Mouse (Mus musculus) heart, postnatal 0 days (tissue): ENCODE data around the gene Frat1. TPM values are rescaled to one million over a fixed set of nuclear protein-coding genes. Genes with fewer than 3 reads are reported as not detected.

ENCODE experiments used
- ATAC-seq: fragments of 200-750 bp; cut with Nextera tagmentation; 2 replicates; pipeline ENCODE4 v1.8.0; 2017; ENCODE audit warnings: low read depth, moderate number of reproducible peaks, moderate library complexity; ENCODE audit not compliant: insufficient read depth
- DNase-seq: peaks from one replicate; pipeline ENCODE4 v3.0.0-alpha.2; 2016; ENCODE audit warnings: low spot score
- H3K27ac ChIP-seq: fragments of 300-500 bp; sonication (generic); 2 replicates; pipeline ENCODE4 v1.5.1; 2014; ENCODE audit warnings: low read depth, mild to moderate bottlenecking
- H3K27me3 ChIP-seq: fragments of 300-500 bp; sonication (generic); 2 replicates; pipeline ENCODE4 v1.6.1; 2014; ENCODE audit warnings: low read length, mixed read lengths; ENCODE audit not compliant: control insufficient read depth, insufficient read depth
- H3K36me3 ChIP-seq: fragments of 300-500 bp; sonication (generic); replicated peaks from 2 replicates; pipeline ENCODE4 v1.6.1; 2014; ENCODE audit warnings: low read length, mixed read lengths; ENCODE audit not compliant: control insufficient read depth, insufficient read depth
- H3K4me1 ChIP-seq: fragments of 300-500 bp; sonication (generic); 2 replicates; pipeline ENCODE4 v1.6.1; 2014; ENCODE audit warnings: antibody characterized with exemption; ENCODE audit not compliant: control insufficient read depth, insufficient read depth
- H3K4me2 ChIP-seq: fragments of 300-500 bp; sonication (generic); 2 replicates; pipeline ENCODE4 v1.6.1; 2014; ENCODE audit warnings: low read depth, mild to moderate bottlenecking, low read length, moderate library complexity
- H3K4me3 ChIP-seq: fragments of 300-500 bp; sonication (generic); 2 replicates; pipeline ENCODE4 v1.5.1; 2014; ENCODE audit warnings: low read depth, low read length
- H3K9ac ChIP-seq: fragments of 300-500 bp; sonication (generic); replicated peaks from 2 replicates; pipeline ENCODE4 v1.6.1; 2014; ENCODE audit warnings: low read depth, low read length, mixed read lengths
- H3K9me3 ChIP-seq: fragments of 300-500 bp; sonication (generic); replicated peaks from 2 replicates; pipeline ENCODE4 v1.6.1; 2016; ENCODE audit warnings: low read length; ENCODE audit not compliant: control insufficient read depth
- CTCF ChIP-seq: IDR thresholded peaks from 2 replicates; pipeline ENCODE4 v1.5.1; 2016; ENCODE audit warnings: antibody characterized with exemption, control low read depth, low read depth
- EP300 ChIP-seq: IDR thresholded peaks from 2 replicates; pipeline ENCODE4 v1.6.1; 2016; ENCODE audit warnings: antibody characterized with exemption, low read depth
- WGBS: fragments of 180-500 bp; shearing (Covaris S2); extraction: QIAGEN DNeasy Blood & Tissue Kit; methylation state at CpG from one replicate; pipeline ENCODE4 v1.1.7; 2014; 5-methylcytosine and 5-hydroxymethylcytosine counted together
- polyA plus RNA-seq: library from polyadenylated mRNA; unstranded; fragments of >200 nt; fragmentation: Nextera tagmentation; extraction: Ambion mirVana; gene quantifications from 2 replicates; pipeline ENCODE4 v1.2.1, GENCODE M21; 2015
- total RNA-seq: library from RNA; depleted of rRNA; stranded (reverse); fragments of >200 nt; gene quantifications from 2 replicates; pipeline ENCODE4 v1.2.3, GENCODE M21; 2014; ENCODE audit warnings: low replicate concordance

Frat1 gene
- total and polyA plus RNA-seq, 2 experiments from 2014 or later = 2.1 to 3.4 TPM

- DNase-seq (no peak), ATAC-seq (no peak)
- Histone ChIP-seq H3K36me3 (no peaks in the 10 kb centered on the region), H3K4me1 (no peaks in the 10 kb centered on the region), H3K4me3 (no peak overlapping the region), H3K27me3 (no peaks in the 10 kb centered on the region), H3K9me3 (no peaks in the 10 kb centered on the region), H3K4me2 (no peak overlapping the region), H3K9ac (no peak overlapping the region), H3K27ac (no peak overlapping the region)
- WGBS = 34% methylated on average over 10 of the region's 10 CpGs
- TF ChIP-seq EP300 (no peak), CTCF (no peak)
Measured at GRCm38 (mm10) chr19:41817325-41817724, 12.4 kb upstream of the Frat1 start.

- H3K4me2 ChIP-seq = no peak overlapping the region
- H3K27me3 ChIP-seq = no peaks in the 10 kb centered on the region
- H3K4me1 ChIP-seq = no peaks in the 10 kb centered on the region
- H3K9ac ChIP-seq = no peak overlapping the region
- DNase-seq (no peak), ATAC-seq (no peak)
- no peak overlapping the region for H3K27ac ChIP-seq
- 84% methylated on average over 4 of the region's 4 CpGs for WGBS
- H3K4me3 ChIP-seq = no peak overlapping the region
- H3K9me3 ChIP-seq = no peaks in the 10 kb centered on the region
- H3K36me3 ChIP-seq = no peaks in the 10 kb centered on the region
- no peak for TF ChIP-seq CTCF
- TF ChIP-seq EP300 = no peak
Measured at GRCm38 (mm10) chr19:41818749-41819148, 11.0 kb upstream of the Frat1 start.

GRCm38 (mm10) chr19:41821436-41821835 is 8.3 kb upstream of the Frat1 start:
- no peak for ATAC-seq
- no peaks in the 10 kb centered on the region for H3K36me3 ChIP-seq
- H3K4me2 ChIP-seq = no peak overlapping the region
- TF ChIP-seq EP300 (no peak), CTCF (no peak)
- no peak overlapping the region for H3K27ac ChIP-seq
- no peak for DNase-seq
- H3K9me3 ChIP-seq = no peaks in the 10 kb centered on the region
- no peak overlapping the region for H3K4me3 ChIP-seq
- H3K4me1 ChIP-seq = no peaks in the 10 kb centered on the region
- no peaks in the 10 kb centered on the region for H3K27me3 ChIP-seq
- no peak overlapping the region for H3K9ac ChIP-seq
- 27% methylated on average over 5 of the region's 5 CpGs for WGBS

- Histone ChIP-seq H3K4me2 (no peak overlapping the region), H3K4me3 (no peak overlapping the region), H3K9ac (no peak overlapping the region), H3K9me3 (no peaks in the 10 kb centered on the region), H3K36me3 (no peaks in the 10 kb centered on the region), H3K27me3 (no peaks in the 10 kb centered on the region), H3K4me1 (no peaks in the 10 kb centered on the region), H3K27ac (no peak overlapping the region)
- WGBS = 66% methylated on average over 1 of the region's 1 CpGs
- DNase-seq (no peak), ATAC-seq (no peak)
- TF ChIP-seq CTCF = no peak
- no peak for TF ChIP-seq EP300
Measured at GRCm38 (mm10) chr19:41822589-41822988, 7.2 kb upstream of the Frat1 start.

- H3K27ac ChIP-seq = no peak overlapping the region
- H3K9ac ChIP-seq = no peak overlapping the region
- ATAC-seq (no peak), DNase-seq (no peak)
- no peak overlapping the region for H3K4me2 ChIP-seq
- no peaks in the 10 kb centered on the region for H3K4me1 ChIP-seq
- 71% methylated on average over 5 of the region's 5 CpGs for WGBS
- H3K36me3 ChIP-seq = no peaks in the 10 kb centered on the region
- TF ChIP-seq CTCF (no peak), EP300 (no peak)
- no peak overlapping the region for H3K4me3 ChIP-seq
- H3K9me3 ChIP-seq = no peaks in the 10 kb centered on the region
- H3K27me3 ChIP-seq = no peaks in the 10 kb centered on the region
Measured at GRCm38 (mm10) chr19:41824950-41825349, 4.8 kb upstream of the Frat1 start.

- no peak overlapping the region for H3K27ac ChIP-seq
- H3K4me1 ChIP-seq = peaks cover 5% of the 10 kb centered on the region; the same call in 1 of the 2 replicates
- no peak for TF ChIP-seq EP300
- TF ChIP-seq CTCF = no peak
- no peaks in the 10 kb centered on the region for H3K9me3 ChIP-seq
- peaks cover 2% of the 10 kb centered on the region; the same call in 1 of the 2 replicates for H3K27me3 ChIP-seq
- WGBS = 68% methylated on average over 2 of the region's 3 CpGs
- ATAC-seq (no peak), DNase-seq (no peak)
- no peak overlapping the region for H3K4me2 ChIP-seq
- no peak overlapping the region for H3K9ac ChIP-seq
- no peaks in the 10 kb centered on the region for H3K36me3 ChIP-seq
- no peak overlapping the region for H3K4me3 ChIP-seq
Measured at GRCm38 (mm10) chr19:41826529-41826928, 3.2 kb upstream of the Frat1 start.
